Mouse (Mus musculus): ENCODE measurements around the gene Cbll1. TPM values are rescaled to one million over a fixed set of nuclear protein-coding genes. Genes with fewer than 3 reads are reported as not detected.
A peak's percentile ranks its signal among the peaks of the same experiment; 100 is the strongest.

Cbll1 gene
- polyA plus RNA-seq, 1 experiment from 2014 or later: 6.1 TPM

DNA sequence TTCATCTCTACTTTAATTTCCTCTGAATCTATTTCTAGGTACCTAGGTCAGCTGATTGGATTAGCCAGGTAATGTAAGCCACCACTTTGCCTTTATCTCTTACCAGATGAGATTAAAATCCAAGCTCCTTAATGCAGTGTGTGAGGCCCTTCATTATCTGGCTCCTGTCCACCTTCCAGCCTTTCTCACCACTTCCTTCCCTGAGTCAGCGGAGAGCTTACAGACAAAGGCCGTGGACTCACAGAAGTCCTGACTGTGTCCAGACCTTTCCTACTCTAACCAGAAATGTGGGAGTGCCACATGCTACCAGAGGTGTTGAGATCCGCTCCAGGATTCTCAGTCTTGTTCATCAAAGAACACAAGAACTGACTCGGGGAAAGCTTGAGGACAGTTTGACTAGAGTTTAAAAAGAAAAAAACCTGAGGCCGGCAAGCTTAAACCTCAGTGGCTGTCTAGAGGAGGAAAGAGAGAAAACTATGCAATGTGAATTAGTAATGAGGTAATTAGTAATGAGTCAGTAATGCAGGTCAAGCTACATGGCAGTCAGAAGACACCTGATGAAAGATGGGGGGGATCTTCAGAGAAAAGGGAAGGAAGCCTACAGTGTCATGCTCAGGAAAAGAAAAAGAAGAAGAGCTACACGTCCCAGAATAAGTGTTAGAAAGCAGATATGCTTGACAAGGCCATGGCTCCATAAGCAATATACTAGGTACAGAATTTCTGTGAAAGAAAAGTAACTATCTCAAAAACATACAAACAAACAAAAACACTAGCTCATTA is 14.5 kb upstream of the Cbll1 start:
- TF ChIP-seq EP300 (optimal IDR thresholded peaks at IDR 0.05) (no peak), CTCF (IDR thresholded peaks at IDR 0.05; ENCODE audit: low read depth) (no peak)
- Histone ChIP-seq H3K36me3 (ENCODE audit: control insufficient read depth, insufficient read depth, low read length) (no peaks in the 10 kb centered on the region), H3K4me3 (ENCODE audit: low read depth, low read length) (no peak overlapping the region), H3K27me3 (ENCODE audit: control insufficient read depth, insufficient read depth, low read length) (no peaks in the 10 kb centered on the region), H3K4me2 (replicated peaks; ENCODE audit: low read depth) (no peak overlapping the region), H3K27ac (replicated peaks) (no peak overlapping the region), H3K9me3 (ENCODE audit: control insufficient read depth, low read length) (no peaks in the 10 kb centered on the region), H3K9ac (ENCODE audit: low read length) (no peak overlapping the region), H3K4me1 (replicated peaks; ENCODE audit: control insufficient read depth, insufficient read depth) (no peaks in the 10 kb centered on the region)
- DNase-seq (ENCODE audit: low spot score) (peak; percentile 6), ATAC-seq (ENCODE audit: low FRiP score, low TSS enrichment) (no peak)
- WGBS: 61% methylated on average over 6 of the region's 6 CpGs

DNA sequence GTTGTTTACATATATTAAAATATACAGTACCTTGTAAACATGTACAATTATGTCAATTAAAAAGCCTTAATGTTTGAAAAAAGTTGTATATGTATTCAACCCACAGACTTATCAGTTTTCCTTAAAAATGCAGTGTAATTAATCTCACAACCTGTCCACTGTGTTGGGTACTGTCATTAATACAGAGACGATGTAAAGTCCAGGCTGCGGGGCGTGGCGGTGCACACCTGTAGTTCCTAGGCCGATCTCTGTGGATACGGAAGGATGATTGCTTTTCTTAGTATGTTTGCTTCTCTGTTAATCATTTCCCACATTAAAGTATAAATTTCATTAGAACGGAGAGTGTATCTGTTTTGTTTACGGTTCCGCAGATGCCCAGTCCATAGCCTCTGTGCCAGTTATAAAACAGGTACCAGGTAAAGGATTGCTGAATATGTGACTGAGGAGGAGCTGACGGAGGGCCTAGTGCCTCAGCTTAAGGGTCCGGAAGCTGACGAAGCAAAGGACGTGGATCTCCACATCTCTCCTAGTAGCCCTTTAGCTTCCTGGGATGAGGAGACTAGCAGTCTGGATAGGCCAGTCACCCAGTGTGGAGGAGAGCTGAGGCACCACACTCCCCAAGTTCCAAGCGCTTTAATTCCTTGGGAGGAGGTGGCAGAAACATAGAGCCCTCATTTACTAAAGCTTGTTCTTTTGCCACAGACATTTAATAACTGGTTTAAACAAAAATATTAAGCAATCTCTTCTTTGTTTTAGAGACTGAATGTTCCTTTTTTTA is 13.4 kb upstream of the Cbll1 start:
- Histone ChIP-seq H3K9ac (ENCODE audit: low read length) (no peak overlapping the region), H3K27me3 (ENCODE audit: control insufficient read depth, insufficient read depth, low read length) (no peaks in the 10 kb centered on the region), H3K4me2 (replicated peaks; ENCODE audit: low read depth) (no peak overlapping the region), H3K4me3 (ENCODE audit: low read depth, low read length) (no peak overlapping the region), H3K9me3 (ENCODE audit: control insufficient read depth, low read length) (no peaks in the 10 kb centered on the region), H3K4me1 (replicated peaks; ENCODE audit: control insufficient read depth, insufficient read depth) (no peaks in the 10 kb centered on the region), H3K36me3 (ENCODE audit: control insufficient read depth, insufficient read depth, low read length) (no peaks in the 10 kb centered on the region), H3K27ac (replicated peaks) (no peak overlapping the region)
- TF ChIP-seq CTCF (IDR thresholded peaks at IDR 0.05; ENCODE audit: low read depth): no peak
- TF ChIP-seq EP300 (optimal IDR thresholded peaks at IDR 0.05): no peak
- no peak for ATAC-seq (ENCODE audit: low FRiP score, low TSS enrichment)
- DNase-seq (ENCODE audit: low spot score): peak; percentile 21
- 69% methylated on average over 14 of the region's 14 CpGs for WGBS

DNA sequence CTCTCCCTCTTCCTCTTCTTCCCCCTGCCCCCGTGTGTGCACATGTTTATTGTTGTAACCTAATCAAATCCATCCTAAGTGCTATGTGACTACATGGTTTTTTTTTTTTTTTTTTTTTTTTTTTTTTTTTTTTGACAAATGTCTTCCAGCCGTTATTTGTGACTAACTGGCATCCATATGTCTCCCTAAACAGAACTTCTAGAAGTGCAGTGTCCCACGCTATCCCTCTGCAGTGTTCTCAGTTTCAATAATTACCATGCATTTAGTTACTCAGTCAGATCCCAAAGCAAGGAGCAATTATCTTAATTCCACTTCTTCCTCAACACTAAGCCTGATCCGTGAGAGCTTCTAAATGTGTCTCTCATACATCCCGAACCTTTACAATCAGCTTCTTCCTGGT is 11.8 kb upstream of the Cbll1 start:
- WGBS: 49% methylated on average over 5 of the region's 5 CpGs
- no peak for DNase-seq (ENCODE audit: low spot score)

DNA sequence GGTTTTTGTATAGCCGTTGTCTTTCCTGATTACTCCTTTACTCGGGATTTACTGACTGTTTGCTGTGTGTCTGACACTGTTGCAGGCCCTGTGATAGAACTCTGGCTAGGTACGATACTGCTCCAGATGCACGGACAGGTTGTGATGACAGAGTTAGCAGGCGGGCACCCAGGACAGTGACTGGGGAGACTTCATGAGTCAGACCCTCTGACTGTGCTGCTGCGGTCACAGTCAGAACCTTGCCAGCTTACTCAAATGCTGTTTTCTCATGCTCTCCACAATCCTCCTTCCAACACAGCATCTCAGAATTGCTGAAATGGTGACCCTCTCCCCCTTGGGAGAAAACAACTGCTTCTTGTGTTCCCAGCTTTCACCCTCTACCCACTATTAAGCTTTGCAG is 9.1 kb upstream of the Cbll1 start:
- Histone ChIP-seq H3K4me2 (replicated peaks; ENCODE audit: low read depth) (no peak overlapping the region), H3K4me3 (ENCODE audit: low read depth, low read length) (no peak overlapping the region), H3K4me1 (replicated peaks; ENCODE audit: control insufficient read depth, insufficient read depth) (no peaks in the 10 kb centered on the region), H3K9me3 (ENCODE audit: control insufficient read depth, low read length) (no peaks in the 10 kb centered on the region), H3K27me3 (ENCODE audit: control insufficient read depth, insufficient read depth, low read length) (no peaks in the 10 kb centered on the region), H3K36me3 (ENCODE audit: control insufficient read depth, insufficient read depth, low read length) (no peaks in the 10 kb centered on the region), H3K27ac (replicated peaks) (no peak overlapping the region), H3K9ac (ENCODE audit: low read length) (no peak overlapping the region)
- TF ChIP-seq EP300 (optimal IDR thresholded peaks at IDR 0.05): no peak
- no peak for TF ChIP-seq CTCF (IDR thresholded peaks at IDR 0.05; ENCODE audit: low read depth)
- no peak for DNase-seq (ENCODE audit: low spot score)
- 83% methylated on average over 6 of the region's 6 CpGs for whole genome bisulfite sequencing
- no peak for ATAC-seq (ENCODE audit: low FRiP score, low TSS enrichment)

More for the DNA sequence above, 11.8 kb upstream of the Cbll1 start:
- no peaks in the 10 kb centered on the region for H3K4me1 ChIP-seq (replicated peaks; ENCODE audit: control insufficient read depth, insufficient read depth)
- H3K36me3 ChIP-seq (ENCODE audit: control insufficient read depth, insufficient read depth, low read length): no peaks in the 10 kb centered on the region
- no peak for TF ChIP-seq CTCF (IDR thresholded peaks at IDR 0.05; ENCODE audit: low read depth)
- no peak for TF ChIP-seq EP300 (optimal IDR thresholded peaks at IDR 0.05)
- H3K27ac ChIP-seq (replicated peaks): no peak overlapping the region
- no peak for ATAC-seq (ENCODE audit: low FRiP score, low TSS enrichment)
- H3K4me3 ChIP-seq (ENCODE audit: low read depth, low read length): no peak overlapping the region
- H3K4me2 ChIP-seq (replicated peaks; ENCODE audit: low read depth): no peak overlapping the region
- H3K9me3 ChIP-seq (ENCODE audit: control insufficient read depth, low read length): no peaks in the 10 kb centered on the region
- H3K27me3 ChIP-seq (ENCODE audit: control insufficient read depth, insufficient read depth, low read length): no peaks in the 10 kb centered on the region
- no peak overlapping the region for H3K9ac ChIP-seq (ENCODE audit: low read length)

DNA sequence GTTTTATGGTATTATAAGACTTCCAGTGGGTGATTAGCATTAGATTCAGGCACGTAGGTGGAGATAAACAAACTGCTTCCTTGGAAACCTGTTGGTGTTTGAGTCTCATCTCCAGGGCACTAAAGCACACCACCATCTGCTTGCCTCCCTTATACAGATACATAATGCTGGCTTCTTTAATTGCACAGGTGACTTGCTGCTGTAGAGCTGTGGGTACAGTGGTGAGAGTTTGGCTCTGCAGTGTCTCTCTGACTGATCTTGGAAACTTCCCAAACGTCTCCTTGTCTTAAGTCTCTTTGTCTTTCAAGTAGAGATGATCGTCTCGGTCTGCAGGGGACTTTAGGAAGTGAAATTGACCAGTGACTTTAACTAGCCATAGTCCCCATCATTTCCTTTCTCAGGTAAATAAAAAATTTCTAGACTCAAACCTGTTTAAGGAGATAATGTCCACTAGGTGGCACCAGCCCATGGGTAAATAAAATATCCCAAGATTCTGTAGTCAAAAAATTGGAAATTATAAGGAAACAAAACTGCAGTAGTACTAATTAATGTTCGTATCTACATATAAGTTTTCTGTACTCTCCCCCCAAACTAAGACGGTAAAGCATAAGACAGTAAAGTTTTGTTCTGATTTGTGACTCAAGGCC is 8.4 kb upstream of the Cbll1 start:
- H3K27ac ChIP-seq (replicated peaks): no peak overlapping the region
- DNase-seq (ENCODE audit: low spot score): no peak
- H3K36me3 ChIP-seq (ENCODE audit: control insufficient read depth, insufficient read depth, low read length): no peaks in the 10 kb centered on the region
- H3K27me3 ChIP-seq (ENCODE audit: control insufficient read depth, insufficient read depth, low read length): no peaks in the 10 kb centered on the region
- H3K9ac ChIP-seq (ENCODE audit: low read length): no peak overlapping the region
- H3K4me3 ChIP-seq (ENCODE audit: low read depth, low read length): no peak overlapping the region
- no peak for ATAC-seq (ENCODE audit: low FRiP score, low TSS enrichment)
- no peaks in the 10 kb centered on the region for H3K9me3 ChIP-seq (ENCODE audit: control insufficient read depth, low read length)
- H3K4me1 ChIP-seq (replicated peaks; ENCODE audit: control insufficient read depth, insufficient read depth): no peaks in the 10 kb centered on the region
- TF ChIP-seq EP300 (optimal IDR thresholded peaks at IDR 0.05): no peak
- peak; percentile 74 for TF ChIP-seq CTCF (IDR thresholded peaks at IDR 0.05; ENCODE audit: low read depth)
- H3K4me2 ChIP-seq (replicated peaks; ENCODE audit: low read depth): no peak overlapping the region
- 37% methylated on average over 6 of the region's 6 CpGs for WGBS
